Mouse (Mus musculus) naive thymus-derived CD4-positive, alpha-beta T cell, adult 2 months (primary cell): Measurements from ENCODE around the gene Tmprss11g.

ENCODE experiments used
- DNase-seq: peaks from one replicate; pipeline ENCODE4 v3.0.0-alpha.2; 2011; ENCODE audit warnings: low read depth

Tmprss11g gene

GRCm38 (mm10) chr5:86518500-86518899 is at the start of gene Tmprss11g:
Tmprss11g (minus strand) TSS chr5:86518600.
- DNase-seq = no peak

- DNase-seq = no peak
Observed at GRCm38 (mm10) chr5:86546693-86547092, 28.3 kb upstream of the Tmprss11g start.

GRCm38 (mm10) chr5:86540601-86541000 is 22.2 kb upstream of the Tmprss11g start:
- no peak for DNase-seq

- DNase-seq = no peak
Observed at GRCm38 (mm10) chr5:86528725-86529124, 10.3 kb upstream of the Tmprss11g start.

- no peak for DNase-seq
Observed at GRCm38 (mm10) chr5:86511538-86511937, 6.9 kb downstream of the Tmprss11g start.

GRCm38 (mm10) chr5:86493453-86493852 is 24.9 kb downstream of the Tmprss11g start:
- no peak for DNase-seq

- no peak for DNase-seq
Observed at GRCm38 (mm10) chr5:86482562-86482961, 35.8 kb downstream of the Tmprss11g start.

- DNase-seq = no peak
Observed at GRCm38 (mm10) chr5:86482031-86482430, 36.4 kb downstream of the Tmprss11g start.

GRCm38 (mm10) chr5:86473859-86474258 is 44.5 kb downstream of the Tmprss11g start:
- no peak for DNase-seq

GRCm38 (mm10) chr5:86468890-86469289 is 49.5 kb downstream of the Tmprss11g start, which contains the start of gene Tmprss11a:
Tmprss11a (minus strand) TSS chr5:86468990.
- DNase-seq = no peak

GRCm38 (mm10) chr5:86439306-86439705 is 79.1 kb downstream of the Tmprss11g start:
- DNase-seq = no peak

- no peak for DNase-seq
Observed at GRCm38 (mm10) chr5:86438548-86438947, 79.9 kb downstream of the Tmprss11g start.
